Mouse (Mus musculus): Measurements from ENCODE around the gene Usp54. TPM values are rescaled to one million over a fixed set of nuclear protein-coding genes. Genes with fewer than 3 reads are reported as not detected.

Gene Usp54
- polyA plus RNA-seq, 1 experiment, result 3.3 TPM

- H3K79me3 ChIP-seq (ENCODE audit: low read depth), result peaks cover 2% of the 10 kb centered on the region
Observed at GRCm38 (mm10) chr14:20615075-20615474, 25.8 kb downstream of the Usp54 start.

GRCm38 (mm10) chr14:20612820-20613219 is 28.0 kb downstream of the Usp54 start:
- H3K27me3 ChIP-seq (ENCODE audit: control insufficient read depth, insufficient read depth, insufficient read length), result no peaks in the 10 kb centered on the region
- H3K4me3 ChIP-seq (ENCODE audit: insufficient read depth, poor library complexity, severe bottlenecking), result no peak overlapping the region
- no peak overlapping the region for H3ac ChIP-seq (ENCODE audit: control insufficient read depth, insufficient read length, low read depth)
- TF ChIP-seq MAX (IDR thresholded peaks at IDR 0.05) (no peak), MYOD1 (IDR thresholded peaks at IDR 0.05; ENCODE audit: control insufficient read depth, insufficient read length, low read depth) (no peak), MYOG (IDR thresholded peaks at IDR 0.05; ENCODE audit: control insufficient read depth, extremely low read depth, insufficient read length) (no peak), USF1 (IDR thresholded peaks at IDR 0.05; ENCODE audit: low read depth) (no peak), CEBPB (IDR thresholded peaks at IDR 0.05; ENCODE audit: low read depth) (no peak), CTCF (IDR thresholded peaks at IDR 0.05; ENCODE audit: control insufficient read depth, insufficient read depth, insufficient read length) (no peak), FOSL1 (IDR thresholded peaks at IDR 0.05; ENCODE audit: insufficient read depth, low read length, poor library complexity, severe bottlenecking) (no peak)
- peaks cover 6% of the 10 kb centered on the region for H3K79me2 ChIP-seq (ENCODE audit: control insufficient read depth, insufficient read depth)
- no peaks in the 10 kb centered on the region for H3K36me3 ChIP-seq (ENCODE audit: control insufficient read depth, insufficient read depth)
- H3K79me3 ChIP-seq (ENCODE audit: low read depth), result peaks cover 4% of the 10 kb centered on the region

More at GRCm38 (mm10) chr14:20615075-20615474, 25.8 kb downstream of the Usp54 start:
- no peaks in the 10 kb centered on the region for H3K36me3 ChIP-seq (ENCODE audit: control insufficient read depth, insufficient read depth)
- no peak overlapping the region for H3ac ChIP-seq (ENCODE audit: control insufficient read depth, insufficient read length, low read depth)
- TF ChIP-seq USF1 (IDR thresholded peaks at IDR 0.05; ENCODE audit: low read depth) (no peak), MYOG (IDR thresholded peaks at IDR 0.05; ENCODE audit: control insufficient read depth, extremely low read depth, insufficient read length) (no peak), MYOD1 (IDR thresholded peaks at IDR 0.05; ENCODE audit: control insufficient read depth, insufficient read length, low read depth) (no peak), MAX (IDR thresholded peaks at IDR 0.05) (no peak), CEBPB (IDR thresholded peaks at IDR 0.05; ENCODE audit: low read depth) (no peak), CTCF (IDR thresholded peaks at IDR 0.05; ENCODE audit: control insufficient read depth, insufficient read depth, insufficient read length) (no peak), FOSL1 (IDR thresholded peaks at IDR 0.05; ENCODE audit: insufficient read depth, low read length, poor library complexity, severe bottlenecking) (no peak)
- no peaks in the 10 kb centered on the region for H3K27me3 ChIP-seq (ENCODE audit: control insufficient read depth, insufficient read depth, insufficient read length)
- peaks cover 6% of the 10 kb centered on the region for H3K79me2 ChIP-seq (ENCODE audit: control insufficient read depth, insufficient read depth)
- H3K4me3 ChIP-seq (ENCODE audit: insufficient read depth, poor library complexity, severe bottlenecking), result no peak overlapping the region

GRCm38 (mm10) chr14:20610146-20610545 is 30.7 kb downstream of the Usp54 start:
- Histone ChIP-seq H3ac (ENCODE audit: control insufficient read depth, insufficient read length, low read depth) (no peak overlapping the region), H3K27me3 (ENCODE audit: control insufficient read depth, insufficient read depth, insufficient read length) (no peaks in the 10 kb centered on the region), H3K79me3 (ENCODE audit: low read depth) (peaks cover 4% of the 10 kb centered on the region), H3K36me3 (ENCODE audit: control insufficient read depth, insufficient read depth) (no peaks in the 10 kb centered on the region), H3K4me3 (ENCODE audit: insufficient read depth, poor library complexity, severe bottlenecking) (no peak overlapping the region), H3K79me2 (ENCODE audit: control insufficient read depth, insufficient read depth) (peaks cover 3% of the 10 kb centered on the region)
- no peak for TF ChIP-seq CTCF (IDR thresholded peaks at IDR 0.05; ENCODE audit: control insufficient read depth, insufficient read depth, insufficient read length)
- peak; percentile 54 for TF ChIP-seq MAX (IDR thresholded peaks at IDR 0.05)

GRCm38 (mm10) chr14:20609519-20609918 is 31.3 kb downstream of the Usp54 start:
- Histone ChIP-seq H3K79me3 (ENCODE audit: low read depth) (peaks cover 4% of the 10 kb centered on the region), H3K79me2 (ENCODE audit: control insufficient read depth, insufficient read depth) (no peaks in the 10 kb centered on the region), H3ac (ENCODE audit: control insufficient read depth, insufficient read length, low read depth) (no peak overlapping the region), H3K4me3 (ENCODE audit: insufficient read depth, poor library complexity, severe bottlenecking) (no peak overlapping the region), H3K36me3 (ENCODE audit: control insufficient read depth, insufficient read depth) (no peaks in the 10 kb centered on the region), H3K27me3 (ENCODE audit: control insufficient read depth, insufficient read depth, insufficient read length) (no peaks in the 10 kb centered on the region)
- TF ChIP-seq USF1 (IDR thresholded peaks at IDR 0.05; ENCODE audit: low read depth) (no peak), FOSL1 (IDR thresholded peaks at IDR 0.05; ENCODE audit: insufficient read depth, low read length, poor library complexity, severe bottlenecking) (peak; percentile 14), CEBPB (IDR thresholded peaks at IDR 0.05; ENCODE audit: low read depth) (peak; percentile 91)

- TF ChIP-seq MYOD1 (IDR thresholded peaks at IDR 0.05; ENCODE audit: control insufficient read depth, insufficient read length, low read depth), result no peak
- no peak for TF ChIP-seq MAX (IDR thresholded peaks at IDR 0.05)
- peak; percentile 58 for TF ChIP-seq CEBPB (IDR thresholded peaks at IDR 0.05; ENCODE audit: low read depth)
- Histone ChIP-seq H3K36me3 (ENCODE audit: control insufficient read depth, insufficient read depth) (no peaks in the 10 kb centered on the region), H3K79me2 (ENCODE audit: control insufficient read depth, insufficient read depth) (no peaks in the 10 kb centered on the region), H3K27me3 (ENCODE audit: control insufficient read depth, insufficient read depth, insufficient read length) (no peaks in the 10 kb centered on the region), H3K79me3 (ENCODE audit: low read depth) (peaks cover 3% of the 10 kb centered on the region), H3K4me3 (ENCODE audit: insufficient read depth, poor library complexity, severe bottlenecking) (no peak overlapping the region), H3ac (ENCODE audit: control insufficient read depth, insufficient read length, low read depth) (no peak overlapping the region)
Observed at GRCm38 (mm10) chr14:20607396-20608126, 33.3 kb downstream of the Usp54 start.

- no peak for TF ChIP-seq MYOD1 (IDR thresholded peaks at IDR 0.05; ENCODE audit: control insufficient read depth, insufficient read length, low read depth)
- no peak for TF ChIP-seq MYOG (IDR thresholded peaks at IDR 0.05; ENCODE audit: control insufficient read depth, extremely low read depth, insufficient read length)
- no peak for TF ChIP-seq MAX (IDR thresholded peaks at IDR 0.05)
- TF ChIP-seq USF1 (IDR thresholded peaks at IDR 0.05; ENCODE audit: low read depth), result no peak
- TF ChIP-seq CEBPB (IDR thresholded peaks at IDR 0.05; ENCODE audit: low read depth), result no peak
- Histone ChIP-seq H3K4me3 (ENCODE audit: insufficient read depth, poor library complexity, severe bottlenecking) (no peak overlapping the region), H3K36me3 (ENCODE audit: control insufficient read depth, insufficient read depth) (no peaks in the 10 kb centered on the region), H3K27me3 (ENCODE audit: control insufficient read depth, insufficient read depth, insufficient read length) (no peaks in the 10 kb centered on the region), H3ac (ENCODE audit: control insufficient read depth, insufficient read length, low read depth) (no peak overlapping the region), H3K79me2 (ENCODE audit: control insufficient read depth, insufficient read depth) (no peaks in the 10 kb centered on the region), H3K79me3 (ENCODE audit: low read depth) (no peaks in the 10 kb centered on the region)
Observed at GRCm38 (mm10) chr14:20601287-20601686, 39.6 kb downstream of the Usp54 start.
